Mouse (Mus musculus) kidney, embryonic 16.5 days (tissue): ENCODE data around the gene Filip1l. TPM values are rescaled to one million over a fixed set of nuclear protein-coding genes. Genes with fewer than 3 reads are reported as not detected.

Experiments used
- ATAC-seq: fragments of 200-750 bp; cut with Nextera tagmentation; 2 replicates; pipeline ENCODE4 v1.8.0; 2017; ENCODE audit warnings: moderate TSS enrichment; ENCODE audit not compliant: low FRiP score, low TSS enrichment
- H3K27ac ChIP-seq: fragments of 300-500 bp; sonication (generic); 2 replicates; pipeline ENCODE4 v1.5.1; 2014; ENCODE audit warnings: low read length
- H3K27me3 ChIP-seq: fragments of 300-500 bp; sonication (generic); 2 replicates; pipeline ENCODE4 v1.6.1; 2014; ENCODE audit warnings: low read length, control low read depth, mixed read lengths; ENCODE audit not compliant: insufficient read depth
- H3K36me3 ChIP-seq: fragments of 300-500 bp; sonication (generic); 2 replicates; pipeline ENCODE4 v1.6.1; 2014; ENCODE audit warnings: low read length, control low read depth, mixed read lengths; ENCODE audit not compliant: insufficient read depth
- H3K4me1 ChIP-seq: fragments of 300-500 bp; sonication (generic); 2 replicates; pipeline ENCODE4 v1.6.1; 2014; ENCODE audit warnings: low read length, control low read depth, mixed read lengths; ENCODE audit not compliant: insufficient read depth
- H3K4me2 ChIP-seq: fragments of 300-500 bp; sonication (generic); replicated peaks from 2 replicates; pipeline ENCODE4 v1.6.1; 2014; ENCODE audit warnings: low read depth, low read length
- H3K4me3 ChIP-seq: fragments of 300-500 bp; sonication (generic); 2 replicates; pipeline ENCODE4 v1.5.1; 2014; ENCODE audit warnings: mild to moderate bottlenecking, low read length
- H3K9ac ChIP-seq: fragments of 300-500 bp; sonication (generic); replicated peaks from 2 replicates; pipeline ENCODE4 v1.6.1; 2014; ENCODE audit warnings: low read length
- H3K9me3 ChIP-seq: fragments of 300-500 bp; sonication (generic); 2 replicates; pipeline ENCODE4 v1.6.1; 2016; ENCODE audit warnings: low read length, control low read depth
- WGBS: fragments of 180-500 bp; shearing (Covaris S2); extraction: QIAGEN DNeasy Blood & Tissue Kit; methylation state at CpG from one replicate; pipeline ENCODE4 v1.1.7; 2014; 5-methylcytosine and 5-hydroxymethylcytosine counted together
- polyA plus RNA-seq: library from polyadenylated mRNA; unstranded; fragments of >200 nt; fragmentation: Nextera tagmentation; extraction: Ambion mirVana; gene quantifications from 2 replicates; pipeline ENCODE4 v1.2.1, GENCODE M21; 2015

The Filip1l gene
- polyA plus RNA-seq, 1 experiment from 2014 or later, result 27.7 TPM

DNA sequence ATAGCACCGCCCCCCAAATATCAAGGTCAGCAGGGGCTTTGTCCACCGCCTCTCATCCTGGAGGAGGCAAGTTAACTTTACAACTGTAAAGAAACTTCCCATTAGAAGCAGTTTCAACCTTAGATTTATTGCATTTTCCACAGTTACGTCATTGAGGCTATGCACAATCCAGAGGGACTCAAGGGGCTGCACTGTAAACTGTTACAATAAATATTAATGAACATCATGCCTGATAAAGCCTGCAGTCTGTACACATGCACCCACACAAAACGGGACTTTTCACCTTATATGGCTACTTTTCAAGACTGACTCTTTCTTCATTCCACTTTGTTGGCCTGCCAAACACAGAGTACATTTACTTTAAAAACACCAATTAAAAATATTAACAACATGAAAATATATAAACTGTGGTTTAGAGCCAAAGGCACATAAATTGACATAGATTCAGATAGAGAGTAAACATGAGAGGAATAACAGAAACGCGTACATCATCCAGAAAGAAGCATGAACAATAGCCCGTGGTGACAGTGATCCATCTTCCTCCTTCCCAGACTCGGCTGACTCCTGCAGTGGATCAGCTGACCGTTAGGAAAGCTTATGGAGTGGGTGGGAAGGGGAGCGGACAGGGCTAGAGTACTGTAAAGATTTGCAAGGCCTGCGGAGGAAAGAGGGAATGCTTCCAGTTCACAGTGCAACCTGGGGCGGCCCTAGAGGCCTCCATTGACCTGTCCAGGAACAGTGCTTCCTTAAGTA is 131.3 kb downstream of the Filip1l start:
- no peak overlapping the region for H3K9ac ChIP-seq
- peak overlapping the region; percentile 59 for H3K27ac ChIP-seq
- peaks cover 25% of the 10 kb centered on the region; the same call in 1 of the 2 replicates for H3K4me1 ChIP-seq
- no peak overlapping the region for H3K4me3 ChIP-seq
- peak; percentile 89 for ATAC-seq
- H3K27me3 ChIP-seq, result no peaks in the 10 kb centered on the region
- WGBS, result 34% methylated on average over 12 of the region's 12 CpGs
- no peaks in the 10 kb centered on the region for H3K9me3 ChIP-seq
- no peak overlapping the region for H3K4me2 ChIP-seq
- H3K36me3 ChIP-seq, result no peaks in the 10 kb centered on the region

DNA sequence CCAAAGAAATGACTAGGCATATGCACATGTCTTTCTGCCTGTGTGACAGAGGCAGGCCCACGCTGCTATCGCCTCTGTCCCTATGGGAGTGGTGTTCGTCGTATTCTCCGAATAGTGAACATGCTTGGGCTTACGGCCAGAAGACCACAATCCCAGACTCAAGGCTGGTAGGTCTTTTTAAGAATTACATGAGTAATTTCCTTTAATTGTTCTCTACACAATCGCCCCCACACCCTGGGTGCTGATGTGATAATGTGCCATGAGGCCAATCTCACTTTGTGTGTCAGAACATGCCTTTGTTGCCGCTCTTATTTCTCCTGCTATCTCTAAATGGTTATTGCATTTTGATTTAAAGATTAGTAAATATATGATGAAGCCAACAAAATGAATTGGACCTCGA is 132.4 kb downstream of the Filip1l start:
- Histone ChIP-seq H3K4me1 (peaks cover 25% of the 10 kb centered on the region; the same call in 1 of the 2 replicates), H3K27ac (no peak overlapping the region), H3K36me3 (no peaks in the 10 kb centered on the region), H3K4me3 (no peak overlapping the region), H3K9me3 (no peaks in the 10 kb centered on the region), H3K4me2 (no peak overlapping the region), H3K27me3 (no peaks in the 10 kb centered on the region), H3K9ac (no peak overlapping the region)
- 70% methylated on average over 9 of the region's 9 CpGs for WGBS
- no peak for ATAC-seq

DNA sequence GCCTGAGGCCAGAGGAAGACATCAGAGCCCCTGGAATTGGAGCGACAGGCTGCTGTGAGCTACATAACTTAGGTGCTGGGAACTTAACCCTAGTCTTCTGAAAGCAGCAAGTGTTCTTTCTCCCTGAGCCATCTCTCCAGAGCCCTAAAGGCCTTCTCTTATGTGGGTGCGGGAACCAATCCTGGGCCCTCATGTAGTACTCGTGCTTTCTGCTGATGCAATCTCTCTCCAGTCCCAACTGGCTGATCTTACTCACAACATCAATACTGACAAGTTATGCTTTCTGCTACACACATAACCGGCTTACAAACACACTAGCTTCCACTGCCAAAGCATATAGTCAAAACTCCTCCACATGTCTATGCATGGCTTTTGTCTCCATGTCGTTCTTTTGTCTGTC is 133.4 kb downstream of the Filip1l start:
- Histone ChIP-seq H3K9me3 (no peaks in the 10 kb centered on the region), H3K9ac (no peak overlapping the region), H3K4me2 (no peak overlapping the region), H3K4me3 (no peak overlapping the region), H3K36me3 (no peaks in the 10 kb centered on the region), H3K27ac (no peak overlapping the region), H3K4me1 (peaks cover 25% of the 10 kb centered on the region; the same call in 1 of the 2 replicates), H3K27me3 (no peaks in the 10 kb centered on the region)
- no peak for ATAC-seq
- 89% methylated on average over 5 of the region's 5 CpGs for WGBS

DNA sequence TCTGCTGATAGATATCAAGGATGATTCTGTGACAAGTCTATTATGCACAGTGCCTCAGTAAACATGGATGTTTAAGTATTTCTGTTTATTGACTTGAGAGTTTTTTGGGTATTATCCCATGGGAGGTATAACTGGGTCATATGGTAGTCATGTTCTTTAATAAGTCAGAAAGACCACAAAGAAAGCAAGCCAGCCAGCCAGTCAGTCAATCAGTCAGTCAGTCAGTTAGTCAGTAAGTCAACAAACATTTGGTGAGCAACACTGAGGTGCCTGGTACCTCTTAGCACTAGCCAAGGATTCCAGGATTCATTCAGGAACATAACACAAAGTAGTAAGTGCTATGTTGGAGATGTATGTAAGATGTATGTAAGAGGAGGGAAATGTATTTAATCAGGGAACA is 135.8 kb downstream of the Filip1l start:
- no peaks in the 10 kb centered on the region for H3K9me3 ChIP-seq
- no peak for ATAC-seq
- H3K4me1 ChIP-seq, result peaks cover 21% of the 10 kb centered on the region; the same call in 1 of the 2 replicates
- no peaks in the 10 kb centered on the region for H3K27me3 ChIP-seq
- no peak overlapping the region for H3K9ac ChIP-seq
- no peak overlapping the region for H3K4me2 ChIP-seq
- no peaks in the 10 kb centered on the region for H3K36me3 ChIP-seq
- no peak overlapping the region for H3K27ac ChIP-seq
- H3K4me3 ChIP-seq, result no peak overlapping the region

DNA sequence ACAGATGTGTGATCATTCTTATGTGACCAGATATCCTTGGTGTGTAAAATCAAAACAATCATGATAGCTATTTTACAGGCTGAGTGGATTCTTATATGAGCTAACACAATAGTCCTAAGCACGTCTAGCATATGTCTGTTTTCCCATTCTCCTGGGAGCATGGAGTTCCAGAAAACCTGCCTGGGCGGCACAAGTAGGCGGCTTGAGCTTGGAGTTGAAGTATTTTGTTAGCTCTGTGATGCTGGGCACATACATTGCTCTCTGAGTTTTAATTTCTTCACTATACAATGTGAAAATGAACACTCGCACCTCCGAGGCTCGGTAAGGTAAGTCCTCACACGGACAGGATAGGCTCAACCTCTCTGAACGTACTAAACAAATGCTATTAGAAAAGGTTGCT is 137.8 kb downstream of the Filip1l start:
- H3K4me2 ChIP-seq, result no peak overlapping the region
- H3K27ac ChIP-seq, result no peak overlapping the region
- H3K36me3 ChIP-seq, result no peaks in the 10 kb centered on the region
- no peak overlapping the region for H3K4me3 ChIP-seq
- ATAC-seq, result no peak
- 90% methylated on average over 8 of the region's 8 CpGs for WGBS
- H3K9me3 ChIP-seq, result no peaks in the 10 kb centered on the region
- no peaks in the 10 kb centered on the region for H3K27me3 ChIP-seq
- no peak overlapping the region for H3K9ac ChIP-seq
- H3K4me1 ChIP-seq, result peaks cover 19% of the 10 kb centered on the region; the same call in 1 of the 2 replicates

DNA sequence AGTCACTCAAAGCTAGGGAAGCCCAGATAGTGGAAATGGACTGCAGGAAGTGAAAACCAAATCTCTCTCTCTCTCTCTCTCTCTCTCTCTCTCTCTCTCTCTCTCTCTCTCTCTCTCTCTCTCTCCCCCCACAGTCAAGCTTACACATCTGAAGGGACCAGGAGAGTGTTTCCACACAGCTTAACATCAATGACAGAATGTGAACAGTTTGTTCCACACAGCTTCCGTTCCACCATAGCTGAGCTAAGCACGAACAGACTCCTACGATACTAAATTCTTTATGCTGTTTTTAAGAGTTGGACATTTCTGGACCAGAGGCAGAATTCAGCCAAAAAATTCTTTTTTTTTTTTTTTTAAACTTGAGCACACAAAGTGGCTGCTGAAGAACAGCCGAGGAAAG is 139.0 kb downstream of the Filip1l start:
- no peak overlapping the region for H3K4me2 ChIP-seq
- no peak overlapping the region for H3K9ac ChIP-seq
- no peaks in the 10 kb centered on the region for H3K36me3 ChIP-seq
- WGBS, result 90% methylated on average over 4 of the region's 4 CpGs
- no peak overlapping the region for H3K4me3 ChIP-seq
- ATAC-seq, result no peak
- H3K27ac ChIP-seq, result no peak overlapping the region
- no peaks in the 10 kb centered on the region for H3K27me3 ChIP-seq
- peaks cover 13% of the 10 kb centered on the region; the same call in 1 of the 2 replicates for H3K4me1 ChIP-seq
- H3K9me3 ChIP-seq, result no peaks in the 10 kb centered on the region

DNA sequence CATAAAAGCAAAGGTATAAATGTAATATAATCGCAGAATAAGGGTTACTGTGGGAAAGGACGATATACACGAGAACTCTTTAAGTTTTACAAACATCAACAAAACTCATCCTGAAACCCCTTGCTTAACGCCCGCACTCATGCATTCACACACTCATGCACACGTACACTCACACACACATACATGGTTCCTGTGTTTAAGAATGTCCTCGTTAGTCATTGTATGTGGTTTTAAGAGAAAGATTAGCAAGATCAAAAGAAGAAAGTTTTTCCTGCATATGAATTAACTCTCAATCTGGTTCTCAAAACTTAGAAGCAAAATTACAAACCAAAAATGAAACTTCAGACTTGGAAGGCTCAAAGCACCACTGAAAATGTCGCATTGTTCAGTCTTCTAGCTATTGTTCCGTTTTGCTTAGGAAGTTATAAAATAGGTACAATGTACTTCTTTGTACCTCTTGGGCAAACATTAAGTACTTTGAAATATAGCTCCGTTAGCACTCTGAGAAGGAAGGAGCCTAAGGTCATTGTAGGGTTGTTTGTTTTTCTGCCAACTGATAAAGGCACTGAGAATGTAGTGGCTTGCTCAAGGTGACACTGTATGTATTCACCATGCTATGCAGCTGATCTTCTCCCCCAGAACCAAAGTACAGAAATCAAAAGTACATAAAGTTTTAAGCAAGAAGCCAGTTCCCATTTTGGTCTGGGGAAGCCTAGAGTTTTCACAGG is 142.7 kb downstream of the Filip1l start:
- Histone ChIP-seq H3K27ac (no peak overlapping the region), H3K9ac (no peak overlapping the region), H3K9me3 (no peaks in the 10 kb centered on the region), H3K36me3 (no peaks in the 10 kb centered on the region), H3K4me3 (no peak overlapping the region), H3K4me2 (no peak overlapping the region), H3K4me1 (no peaks in the 10 kb centered on the region), H3K27me3 (no peaks in the 10 kb centered on the region)
- 68% methylated on average over 10 of the region's 10 CpGs for WGBS
- ATAC-seq, result no peak

DNA sequence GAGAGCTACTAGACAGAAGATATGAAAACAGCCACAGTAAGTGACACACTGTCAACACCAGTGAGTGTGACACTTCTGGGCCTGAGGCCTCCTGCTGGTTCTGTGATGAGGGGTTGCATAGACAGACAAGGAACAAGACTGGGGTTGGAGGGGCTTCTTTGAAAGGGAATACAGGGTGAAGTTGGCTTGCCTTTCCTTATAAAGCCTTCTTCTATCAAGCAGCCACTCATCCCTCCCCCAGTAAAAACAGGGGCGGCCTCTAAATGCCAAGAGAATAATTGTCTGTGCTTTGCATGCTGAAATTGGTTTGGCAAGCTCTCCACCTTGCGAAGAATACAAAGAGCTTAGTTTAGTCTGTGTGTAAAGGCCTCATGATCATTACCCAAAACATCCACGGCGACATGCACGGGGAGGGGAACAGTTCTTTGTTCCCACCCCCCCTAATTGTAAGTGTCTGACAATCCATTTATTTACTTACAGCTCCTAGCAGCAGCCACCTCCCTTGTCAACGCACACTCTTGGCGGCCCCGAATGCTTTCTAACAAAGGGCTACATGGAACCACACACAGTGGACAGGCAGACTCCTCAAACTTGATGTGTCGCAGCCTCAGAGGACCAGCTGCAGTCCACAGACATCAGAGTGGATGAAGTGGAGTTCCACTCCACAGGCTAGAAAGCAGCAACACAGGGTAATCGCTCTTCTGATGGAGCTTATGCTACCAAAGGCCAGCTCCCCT is 143.7 kb downstream of the Filip1l start:
- H3K4me1 ChIP-seq, result no peaks in the 10 kb centered on the region
- H3K36me3 ChIP-seq, result no peaks in the 10 kb centered on the region
- no peak overlapping the region for H3K27ac ChIP-seq
- no peaks in the 10 kb centered on the region for H3K27me3 ChIP-seq
- no peak overlapping the region for H3K4me3 ChIP-seq
- H3K4me2 ChIP-seq, result no peak overlapping the region
- ATAC-seq, result no peak
- H3K9ac ChIP-seq, result no peak overlapping the region
- no peaks in the 10 kb centered on the region for H3K9me3 ChIP-seq
- 79% methylated on average over 10 of the region's 10 CpGs for WGBS

DNA sequence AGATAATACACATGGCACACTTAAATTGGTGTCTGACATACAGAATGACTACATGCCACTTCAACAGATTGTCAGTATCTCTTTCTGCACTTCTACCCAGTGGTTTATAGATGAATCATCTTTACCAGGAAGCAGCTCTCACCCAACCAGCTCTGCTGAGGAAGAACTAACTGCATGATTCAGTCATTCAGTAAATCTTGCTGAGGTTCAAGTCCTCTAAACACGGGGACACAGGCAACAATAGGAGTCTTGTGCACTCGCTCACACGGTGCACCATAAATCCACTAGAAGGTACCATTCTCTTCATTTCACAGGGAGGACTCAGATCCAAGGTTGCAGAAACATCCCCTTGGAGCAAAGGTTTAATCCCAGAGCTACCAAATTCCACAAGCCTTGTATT is 148.0 kb downstream of the Filip1l start:
- H3K27ac ChIP-seq, result no peak overlapping the region
- WGBS, result 30% methylated on average over 3 of the region's 3 CpGs
- H3K4me2 ChIP-seq, result no peak overlapping the region
- H3K9me3 ChIP-seq, result no peaks in the 10 kb centered on the region
- peaks cover 3% of the 10 kb centered on the region; the same call in 1 of the 2 replicates for H3K4me1 ChIP-seq
- no peak for ATAC-seq
- no peak overlapping the region for H3K9ac ChIP-seq
- no peaks in the 10 kb centered on the region for H3K27me3 ChIP-seq
- no peak overlapping the region for H3K4me3 ChIP-seq
- no peaks in the 10 kb centered on the region for H3K36me3 ChIP-seq
